Mouse (Mus musculus) gonadal fat pad, adult 2 months (tissue): ENCODE measurements around the gene Stk32c. TPM values are rescaled to one million over a fixed set of nuclear protein-coding genes. Genes with fewer than 3 reads are reported as not detected.
A peak's percentile ranks its signal among the peaks of the same experiment; 100 is the strongest.

Experiments
- DNase-seq: peaks from one replicate; pipeline ENCODE4 v3.0.0-alpha.2; 2012; ENCODE audit warnings: low read depth
- polyA plus RNA-seq: library from polyadenylated mRNA; depleted of rRNA; stranded (reverse); fragments of >200 nt; gene quantifications from 2 replicates; pipeline ENCODE4 v1.2.3, GENCODE M21; 2012; rRNA removed

Gene Stk32c
- 6.6 and 9.0 TPM in 2 replicates for polyA plus RNA-seq

GRCm38 (mm10) chr7:139212754-139213745, at the start of gene Stk32c, which contains the start of gene Lrrc27:
Gene Stk32c, minus strand, starts transcription at chr7:139213307.
Gene Lrrc27, plus strand, starts transcription at chr7:139212988.
- DNase-seq: peak; percentile 75

- DNase-seq: no peak
Observed at GRCm38 (mm10) chr7:139257752-139258542, 44.8 kb upstream of the Stk32c start.

- no peak for DNase-seq
Observed at GRCm38 (mm10) chr7:139254626-139255025, 41.5 kb upstream of the Stk32c start.

- no peak for DNase-seq
Observed at GRCm38 (mm10) chr7:139253462-139253861, 40.4 kb upstream of the Stk32c start.

GRCm38 (mm10) chr7:139252986-139253385, 39.9 kb upstream of the Stk32c start:
- no peak for DNase-seq

GRCm38 (mm10) chr7:139252566-139252965, 39.5 kb upstream of the Stk32c start:
- DNase-seq: no peak

- DNase-seq: no peak
Observed at GRCm38 (mm10) chr7:139251881-139252301, 38.8 kb upstream of the Stk32c start.

- DNase-seq: no peak
Observed at GRCm38 (mm10) chr7:139249406-139250210, 36.5 kb upstream of the Stk32c start.

- DNase-seq: no peak
Observed at GRCm38 (mm10) chr7:139248615-139249405, 35.7 kb upstream of the Stk32c start.

GRCm38 (mm10) chr7:139247881-139248614, 34.9 kb upstream of the Stk32c start, which contains the start of gene Pwwp2b:
Gene Pwwp2b, plus strand, starts transcription at chr7:139248482.
- DNase-seq: no peak

- no peak for DNase-seq
Observed at GRCm38 (mm10) chr7:139246931-139247880, 34.1 kb upstream of the Stk32c start.

GRCm38 (mm10) chr7:139246086-139246485, 33.0 kb upstream of the Stk32c start:
- DNase-seq: no peak

- no peak for DNase-seq
Observed at GRCm38 (mm10) chr7:139239432-139239831, 26.3 kb upstream of the Stk32c start.

- no peak for DNase-seq
Observed at GRCm38 (mm10) chr7:139235651-139236358, 22.7 kb upstream of the Stk32c start.

GRCm38 (mm10) chr7:139234426-139235188, 21.5 kb upstream of the Stk32c start:
- no peak for DNase-seq

- DNase-seq: no peak
Observed at GRCm38 (mm10) chr7:139233714-139234113, 20.6 kb upstream of the Stk32c start.

- no peak for DNase-seq
Observed at GRCm38 (mm10) chr7:139230241-139230640, 17.1 kb upstream of the Stk32c start.
